Mouse (Mus musculus): ENCODE data around the gene Sds.

The Sds gene

GRCm38 (mm10) chr5:120476296-120476695 is at the start of gene Sds:
TSS of gene Sds (plus strand) at chr5:120476526.
- no peak for DNase-seq (ENCODE audit: low read depth)

GRCm38 (mm10) chr5:120426572-120426971 is 49.8 kb upstream of the Sds start:
- no peak for DNase-seq (ENCODE audit: low read depth)

GRCm38 (mm10) chr5:120427451-120427938 is 48.8 kb upstream of the Sds start:
- no peak for DNase-seq (ENCODE audit: low read depth)

- DNase-seq (ENCODE audit: low read depth) = no peak
Measured at GRCm38 (mm10) chr5:120428189-120428838, 48.0 kb upstream of the Sds start.

- DNase-seq (ENCODE audit: low read depth) = no peak
Measured at GRCm38 (mm10) chr5:120428990-120429389, 47.3 kb upstream of the Sds start.

GRCm38 (mm10) chr5:120429692-120430091 is 46.6 kb upstream of the Sds start:
- no peak for DNase-seq (ENCODE audit: low read depth)

- no peak for DNase-seq (ENCODE audit: low read depth)
Measured at GRCm38 (mm10) chr5:120431001-120431583, 45.2 kb upstream of the Sds start.

- no peak for DNase-seq (ENCODE audit: low read depth)
Measured at GRCm38 (mm10) chr5:120431649-120432485, 44.5 kb upstream of the Sds start, which contains the start of gene Lhx5. TSS of gene Lhx5 (plus strand) at chr5:120431699.

GRCm38 (mm10) chr5:120432486-120433015 is 43.8 kb upstream of the Sds start:
- no peak for DNase-seq (ENCODE audit: low read depth)

GRCm38 (mm10) chr5:120433135-120433760 is 43.1 kb upstream of the Sds start:
- no peak for DNase-seq (ENCODE audit: low read depth)

GRCm38 (mm10) chr5:120434231-120434735 is 42.0 kb upstream of the Sds start:
- DNase-seq (ENCODE audit: low read depth) = no peak

- DNase-seq (ENCODE audit: low read depth) = no peak
Measured at GRCm38 (mm10) chr5:120435006-120435681, 41.2 kb upstream of the Sds start.

- no peak for DNase-seq (ENCODE audit: low read depth)
Measured at GRCm38 (mm10) chr5:120435731-120436501, 40.4 kb upstream of the Sds start.

GRCm38 (mm10) chr5:120436885-120437495 is 39.3 kb upstream of the Sds start:
- DNase-seq (ENCODE audit: low read depth) = no peak

GRCm38 (mm10) chr5:120437539-120437938 is 38.8 kb upstream of the Sds start:
- DNase-seq (ENCODE audit: low read depth) = no peak

GRCm38 (mm10) chr5:120437986-120438385 is 38.3 kb upstream of the Sds start:
- DNase-seq (ENCODE audit: low read depth) = no peak

- DNase-seq (ENCODE audit: low read depth) = no peak
Measured at GRCm38 (mm10) chr5:120438469-120438868, 37.9 kb upstream of the Sds start.

- DNase-seq (ENCODE audit: low read depth) = no peak
Measured at GRCm38 (mm10) chr5:120438991-120439710, 37.2 kb upstream of the Sds start.
